Mouse (Mus musculus): ENCODE measurements around the gene Glb1l. TPM values are rescaled to one million over a fixed set of nuclear protein-coding genes. Genes with fewer than 3 reads are reported as not detected.
A peak's percentile ranks its signal among the peaks of the same experiment; 100 is the strongest.

Gene Glb1l
- total RNA-seq, 2 experiments from 2014 or later, result 6.7 to 8.2 TPM

GRCm38 (mm10) chr1:75231664-75232152, 21.1 kb upstream of the Glb1l start, which contains the start of gene A630095N17Rik:
TSS of gene A630095N17Rik (minus strand) at chr1:75232102.
- no peak for ATAC-seq (ENCODE audit: poor library complexity, severe bottlenecking)

DNA sequence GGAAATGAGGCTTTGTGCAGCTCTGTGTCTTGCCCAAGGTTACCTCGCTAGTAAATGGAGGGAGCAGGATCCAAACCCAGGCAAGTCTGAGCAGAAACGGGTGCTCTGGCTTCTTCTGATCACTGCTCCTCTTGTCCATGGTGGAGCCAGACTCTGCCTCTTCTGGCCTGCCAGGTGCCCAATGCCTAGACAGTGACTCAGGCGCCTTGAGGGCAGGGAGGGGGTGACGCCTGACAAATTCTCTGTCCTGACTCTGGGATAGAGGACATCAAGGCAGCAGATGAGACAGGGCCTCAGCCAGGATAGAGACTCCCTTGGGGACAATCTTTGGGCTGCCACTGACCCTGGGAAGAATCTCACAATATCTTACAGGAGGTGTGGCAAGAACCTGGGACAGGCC, 20.6 kb upstream of the Glb1l start:
- ATAC-seq (ENCODE audit: poor library complexity, severe bottlenecking), result no peak

DNA sequence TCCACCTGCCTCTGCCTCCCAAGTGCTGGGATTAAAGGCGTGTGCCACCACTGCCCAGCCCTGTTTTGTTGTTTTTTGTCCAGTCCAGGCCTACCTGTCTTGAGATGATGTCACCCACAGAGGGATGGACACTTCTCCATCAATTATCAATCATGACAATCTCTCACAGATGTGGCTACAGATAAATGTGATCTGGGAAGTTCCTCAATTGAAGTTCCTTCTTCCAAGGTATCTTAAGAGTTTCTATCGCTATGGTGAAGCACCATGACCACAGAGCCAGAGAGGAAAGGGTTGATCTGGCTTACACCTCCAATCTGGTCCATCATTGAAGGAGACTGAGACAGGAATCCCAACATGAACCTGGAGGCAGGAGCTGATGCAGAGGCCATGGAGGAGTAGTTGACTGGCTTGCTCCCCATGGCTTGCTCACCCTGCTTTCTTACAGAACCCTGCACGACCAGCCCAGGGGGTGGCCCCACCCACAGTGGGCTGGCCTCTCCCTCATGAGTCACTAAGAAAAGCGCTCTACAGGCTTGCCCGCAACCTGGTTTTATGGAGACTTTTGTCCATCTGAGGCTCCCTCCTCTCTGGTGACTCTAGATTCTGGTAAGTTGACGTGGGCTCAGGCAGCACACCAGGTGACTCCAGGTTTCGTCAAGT, 19.9 kb upstream of the Glb1l start:
- peak; percentile 59 for ATAC-seq (ENCODE audit: poor library complexity, severe bottlenecking)

GRCm38 (mm10) chr1:75229158-75229557, 18.5 kb upstream of the Glb1l start:
- no peak for ATAC-seq (ENCODE audit: poor library complexity, severe bottlenecking)

DNA sequence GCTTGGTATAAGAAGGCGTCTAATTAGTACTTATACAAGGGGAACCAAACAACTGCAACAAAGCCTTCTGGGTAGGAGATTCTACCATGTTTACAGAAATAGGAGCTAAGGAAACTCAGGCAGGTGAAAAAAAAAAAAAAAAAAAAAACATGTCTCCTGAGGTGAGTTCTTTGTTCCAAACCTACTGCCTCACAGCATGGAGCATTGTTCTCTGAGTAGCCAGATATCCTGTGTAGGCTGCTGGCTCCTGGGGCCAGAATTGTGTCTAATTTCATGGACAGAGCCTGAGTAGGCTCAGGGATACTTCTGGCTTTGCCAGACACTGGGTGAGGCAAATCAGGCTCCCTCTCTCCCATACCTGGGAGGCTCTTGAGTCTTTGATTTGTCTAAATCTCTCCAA, 17.0 kb upstream of the Glb1l start:
- no peak for ATAC-seq (ENCODE audit: poor library complexity, severe bottlenecking)

DNA sequence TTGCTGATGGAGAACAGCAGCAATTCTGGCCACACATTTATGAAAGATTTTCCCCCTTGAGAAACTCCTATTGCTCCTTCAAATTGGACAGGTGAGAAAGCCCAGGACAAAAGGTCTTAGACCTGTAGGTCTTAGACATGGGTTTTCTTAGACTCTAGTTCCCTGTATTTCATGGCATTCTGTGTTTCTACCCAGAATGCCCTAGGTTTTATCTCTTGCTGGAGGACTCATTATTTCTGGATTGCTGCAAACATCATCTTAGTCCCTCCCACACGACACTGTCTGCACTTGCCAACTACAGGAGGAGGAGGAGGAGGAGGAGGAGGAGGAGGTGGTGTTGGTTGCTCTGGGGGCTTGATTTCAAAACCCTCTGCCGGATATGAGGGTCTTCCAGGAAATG, 15.5 kb upstream of the Glb1l start:
- no peak for ATAC-seq (ENCODE audit: poor library complexity, severe bottlenecking)

DNA sequence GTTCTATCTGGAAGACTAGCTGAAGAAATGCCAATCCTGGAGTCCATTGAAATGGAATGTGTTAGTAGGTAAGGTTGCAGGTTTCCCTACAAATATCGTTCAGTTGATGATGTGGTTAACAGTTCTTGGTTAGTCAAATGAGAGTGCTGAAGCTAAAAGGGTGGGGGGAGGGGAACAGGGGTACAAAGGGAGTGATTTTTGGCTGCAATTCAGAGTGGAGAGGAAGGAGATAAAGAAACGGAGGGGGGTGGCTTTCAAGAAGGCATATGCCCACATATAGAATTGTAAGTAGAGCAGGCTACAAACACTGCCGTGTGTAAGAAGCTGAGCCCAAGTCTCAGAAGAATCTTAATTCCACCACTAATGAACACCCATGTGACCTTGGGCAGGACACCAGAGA, 14.9 kb upstream of the Glb1l start:
- ATAC-seq (ENCODE audit: poor library complexity, severe bottlenecking), result no peak

DNA sequence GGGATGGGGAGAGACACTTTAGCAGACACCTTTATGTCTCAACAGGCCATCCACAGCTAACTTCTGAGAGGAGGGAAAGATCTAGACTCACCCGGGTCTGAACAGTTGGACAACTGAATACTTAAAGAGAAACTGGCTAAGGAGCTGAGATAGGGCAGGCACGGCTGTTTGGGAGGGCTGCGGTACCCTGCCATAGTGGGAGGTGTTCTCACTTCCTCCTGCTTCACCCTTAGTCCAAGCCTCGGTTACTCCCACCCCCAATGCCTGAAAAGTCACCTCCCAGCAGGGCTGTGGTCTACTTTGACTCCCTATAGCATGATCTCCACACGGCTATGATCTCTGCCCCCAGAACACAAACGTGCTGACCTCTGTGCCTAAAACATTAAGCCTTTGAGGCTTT, 12.9 kb upstream of the Glb1l start:
- ATAC-seq (ENCODE audit: poor library complexity, severe bottlenecking), result peak; percentile 20; the same call in 1 of the 2 replicates

DNA sequence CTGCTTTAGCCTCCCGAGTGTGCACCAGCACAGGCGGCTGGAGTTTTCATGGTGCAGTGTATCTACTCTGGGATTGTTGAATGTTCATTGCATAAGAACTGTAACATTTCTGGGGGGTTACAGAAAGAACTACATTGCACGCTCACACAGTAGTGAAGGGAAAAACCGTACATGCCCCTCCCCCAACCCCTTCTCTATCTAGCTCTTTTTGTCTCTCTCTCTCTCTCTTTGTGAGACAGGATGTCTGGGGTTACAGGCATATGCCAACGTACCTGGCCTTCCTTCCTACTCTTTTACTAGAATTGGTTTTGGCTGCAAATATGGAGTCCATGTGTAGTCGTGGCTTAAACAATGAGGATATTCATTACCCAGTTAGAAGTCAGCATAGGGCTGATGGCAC, 12.3 kb upstream of the Glb1l start:
- ATAC-seq (ENCODE audit: poor library complexity, severe bottlenecking), result no peak

DNA sequence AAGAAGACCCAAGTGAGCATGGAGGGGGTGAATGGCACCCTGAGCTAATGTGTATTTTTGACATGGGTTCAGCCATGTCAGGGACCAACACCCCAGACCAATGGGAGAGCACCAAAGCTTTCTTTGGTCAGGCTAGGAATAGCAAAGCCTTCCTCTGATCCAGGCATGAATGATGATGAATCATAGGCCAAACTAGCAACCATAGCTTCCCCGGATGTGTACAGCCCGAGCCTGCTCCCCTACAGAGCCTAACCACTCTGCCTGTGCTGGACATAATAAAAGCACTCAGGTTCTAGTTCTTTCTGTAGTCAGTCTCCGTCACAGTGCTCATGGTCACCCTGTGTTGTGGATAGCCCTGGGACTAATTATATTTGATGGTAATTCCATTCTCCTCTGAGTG, 10.9 kb upstream of the Glb1l start:
- ATAC-seq (ENCODE audit: poor library complexity, severe bottlenecking), result no peak

- peak; percentile 1; the same call in 1 of the 2 replicates for ATAC-seq (ENCODE audit: poor library complexity, severe bottlenecking)
These were observed 8.9 kb upstream of the Glb1l start, which contains the start of gene Tuba4a for GRCm38 (mm10) chr1:75219531-75219930. TSS of gene Tuba4a (minus strand) at chr1:75219865.

DNA sequence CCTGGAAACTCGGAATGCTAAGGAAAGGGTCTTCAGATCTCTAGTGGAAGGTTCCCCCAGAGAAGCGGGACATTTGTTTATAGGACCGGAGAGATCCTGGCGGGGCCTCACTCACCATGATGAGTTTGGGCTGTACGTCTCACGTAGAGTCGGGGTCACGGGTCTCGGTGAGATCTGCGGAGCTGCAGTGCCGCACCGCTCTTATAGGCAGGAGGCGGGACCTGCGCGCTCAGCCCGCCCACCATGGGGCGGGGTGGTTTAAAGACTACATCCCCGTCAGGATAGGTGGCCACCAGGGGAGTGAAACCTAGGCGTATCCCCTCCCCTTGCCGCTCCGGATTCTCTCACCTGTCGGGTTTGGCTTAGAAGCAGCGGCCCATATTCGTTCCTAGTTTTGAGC, 8.5 kb upstream of the Glb1l start:
- peak; percentile 77 for ATAC-seq (ENCODE audit: poor library complexity, severe bottlenecking)

DNA sequence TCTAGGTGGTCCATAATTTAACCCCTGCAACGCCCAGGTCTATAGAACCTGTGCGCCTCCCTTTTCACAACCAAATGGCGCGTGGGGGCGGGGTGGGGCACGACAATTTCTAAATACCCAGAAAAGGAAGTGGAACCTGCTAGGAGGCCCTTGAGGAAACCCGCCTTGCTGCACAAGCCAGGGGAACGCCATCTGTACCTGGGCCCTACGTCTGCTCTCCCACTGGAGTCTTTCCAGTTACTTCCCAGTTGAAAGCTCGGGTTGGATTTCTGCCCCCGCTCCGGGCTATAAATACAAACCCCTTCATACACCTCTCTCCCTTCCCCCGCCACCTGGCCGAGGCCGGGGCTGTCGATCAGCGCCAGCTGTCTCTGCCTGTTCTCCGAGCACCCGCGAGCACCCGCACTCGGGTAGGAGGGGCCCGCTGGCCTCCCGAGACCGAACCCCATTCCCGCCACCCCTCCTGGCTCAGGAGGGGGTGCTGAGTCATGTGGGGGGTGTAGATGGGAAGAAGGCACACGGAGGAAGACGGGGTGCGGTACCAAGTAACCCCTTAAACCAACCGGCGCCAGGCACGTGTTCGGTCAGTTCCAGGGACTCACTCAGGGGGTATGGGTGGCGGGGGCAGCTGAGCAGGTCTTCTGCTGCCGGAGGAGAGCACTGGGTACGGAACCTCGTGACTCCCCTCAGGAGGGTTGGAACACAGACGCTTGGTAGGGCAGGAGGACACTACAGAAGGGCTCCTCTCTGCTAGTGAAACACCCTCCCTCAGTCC, 7.8 kb upstream of the Glb1l start:
- ATAC-seq (ENCODE audit: poor library complexity, severe bottlenecking), result peak; percentile 42

DNA sequence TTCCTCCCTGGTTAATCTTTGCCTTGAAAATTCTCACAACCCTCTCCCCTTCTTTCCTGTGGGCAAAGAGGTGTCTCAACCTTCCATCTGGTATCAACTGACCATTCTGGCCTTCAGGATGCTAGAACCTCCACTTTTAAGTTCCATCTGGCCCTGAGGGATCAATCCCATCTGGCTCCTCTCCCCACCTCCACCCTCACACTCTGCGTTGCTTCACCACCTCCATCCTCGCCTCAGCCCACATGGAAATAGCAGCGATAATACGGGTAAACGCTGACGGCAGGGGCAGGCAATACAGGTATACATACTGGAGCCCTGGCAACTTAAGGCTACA, 7.2 kb upstream of the Glb1l start:
- no peak for ATAC-seq (ENCODE audit: poor library complexity, severe bottlenecking)

DNA sequence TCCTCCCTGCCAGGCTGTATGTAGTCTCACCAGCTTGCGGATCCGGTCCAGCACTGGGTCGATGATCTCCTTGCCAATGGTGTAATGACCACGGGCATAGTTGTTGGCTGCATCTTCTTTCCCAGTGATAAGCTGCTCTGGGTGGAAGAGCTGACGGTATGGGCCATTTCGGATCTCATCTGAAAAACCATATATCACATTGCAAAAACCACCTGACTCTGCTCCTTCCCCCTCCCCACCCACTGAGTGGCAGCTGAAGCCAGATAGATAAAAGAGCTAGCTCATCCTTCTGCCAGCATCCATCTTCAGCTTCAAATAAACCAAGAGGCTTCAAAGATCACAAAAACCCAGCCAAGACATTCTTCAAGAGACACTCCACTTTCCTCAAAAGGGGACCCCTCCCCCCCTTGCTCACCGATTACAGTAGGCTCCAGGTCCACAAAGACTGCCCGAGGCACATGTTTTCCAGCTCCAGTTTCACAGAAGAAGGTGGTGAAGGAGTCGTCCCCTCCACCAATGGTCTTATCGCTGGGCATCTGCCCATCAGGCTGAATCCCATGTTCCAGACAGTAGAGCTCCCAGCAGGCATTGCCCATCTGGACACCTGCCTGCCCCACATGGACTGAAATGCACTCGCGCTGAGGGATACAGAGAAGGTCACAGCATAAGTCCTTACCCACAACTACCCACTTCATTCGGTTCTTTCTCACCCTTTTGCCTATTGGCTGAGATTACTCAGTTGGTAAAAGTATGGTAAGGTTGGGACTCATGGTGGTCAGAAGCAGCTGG, 6.4 kb upstream of the Glb1l start:
- ATAC-seq (ENCODE audit: poor library complexity, severe bottlenecking), result no peak

- ATAC-seq (ENCODE audit: poor library complexity, severe bottlenecking), result no peak
These were observed 5.2 kb upstream of the Glb1l start for GRCm38 (mm10) chr1:75215785-75216184.

GRCm38 (mm10) chr1:75214886-75215285, 4.3 kb upstream of the Glb1l start:
- ATAC-seq (ENCODE audit: poor library complexity, severe bottlenecking), result no peak

DNA sequence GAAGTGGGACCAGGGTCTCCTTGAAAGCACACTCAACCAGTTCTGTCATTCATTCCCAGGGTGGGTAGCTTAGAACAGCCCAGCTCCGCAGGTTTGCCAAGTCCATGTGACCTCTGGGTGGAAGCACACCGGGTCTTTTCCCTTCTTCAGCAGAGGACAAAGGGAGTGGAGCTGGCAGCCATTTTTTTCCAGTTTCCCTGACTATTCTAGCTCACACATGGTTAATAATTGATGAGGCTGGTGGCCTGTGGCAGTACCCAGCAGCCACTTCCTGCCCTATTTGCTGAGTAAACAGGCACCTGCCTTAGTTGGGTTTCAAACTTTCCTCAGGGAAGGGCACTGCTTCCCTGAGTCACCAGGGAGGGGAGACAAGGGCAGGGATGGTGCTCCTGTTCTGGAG, 3.8 kb upstream of the Glb1l start:
- no peak for ATAC-seq (ENCODE audit: poor library complexity, severe bottlenecking)

GRCm38 (mm10) chr1:75213096-75213495, 2.5 kb upstream of the Glb1l start:
- ATAC-seq (ENCODE audit: poor library complexity, severe bottlenecking), result peak; percentile 57

GRCm38 (mm10) chr1:75212542-75212941, 1.9 kb upstream of the Glb1l start:
- no peak for ATAC-seq (ENCODE audit: poor library complexity, severe bottlenecking)

DNA sequence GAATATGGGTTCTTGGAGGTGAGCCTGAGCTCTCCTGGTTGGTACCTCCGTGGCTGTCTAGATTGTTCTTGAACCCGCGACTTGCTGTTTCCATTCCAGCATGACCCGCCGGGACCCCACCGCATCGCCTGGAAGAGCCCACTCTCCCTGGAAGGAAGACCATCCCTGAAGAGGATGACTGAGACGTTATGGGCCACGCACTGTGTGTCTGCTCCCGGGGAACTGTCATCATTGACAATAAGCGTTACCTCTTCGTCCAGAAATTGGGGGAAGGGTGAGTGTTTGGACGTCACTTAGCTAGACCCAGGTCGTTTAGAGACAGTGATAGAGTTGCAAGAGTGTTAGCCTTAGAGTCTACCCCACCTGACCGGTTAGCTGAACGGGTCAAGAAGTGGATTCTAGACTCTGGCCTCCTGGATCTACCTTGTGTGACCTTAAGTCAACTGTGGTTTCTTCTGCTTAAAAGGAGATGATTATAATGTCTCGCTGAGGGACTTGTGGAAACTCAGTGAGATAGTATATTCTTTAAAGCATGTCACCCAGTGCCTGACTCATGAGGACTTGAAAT, 612 bp upstream of the Glb1l start:
- ATAC-seq (ENCODE audit: poor library complexity, severe bottlenecking), result no peak
